Mouse (Mus musculus) myocyte (in vitro differentiated cells): ENCODE results near the gene Cep95. TPM values are rescaled to one million over a fixed set of nuclear protein-coding genes. Genes with fewer than 3 reads are reported as not detected.
A peak's percentile ranks its signal among the peaks of the same experiment; 100 is the strongest.

ENCODE experiments used
- H3K27me3 ChIP-seq: one replicate; pipeline ENCODE4 v1.6.1; 2011; ENCODE audit not compliant: control insufficient read depth, insufficient read depth, insufficient read length
- H3K36me3 ChIP-seq: one replicate; pipeline ENCODE4 v1.6.1; 2011; ENCODE audit not compliant: control insufficient read depth, insufficient read depth
- H3K4me2 ChIP-seq: one replicate; pipeline ENCODE4 v1.6.1; 2011; ENCODE audit warnings: low read depth, control low read depth
- H3K4me3 ChIP-seq: one replicate; pipeline ENCODE4 v1.5.1; 2011; ENCODE audit warnings: mild to moderate bottlenecking, control low read depth, moderate library complexity
- H3K79me2 ChIP-seq: one replicate; pipeline ENCODE4 v1.6.1; 2011; ENCODE audit not compliant: control insufficient read depth, insufficient read depth
- H3ac ChIP-seq: one replicate; pipeline ENCODE4 v1.6.1; 2011; ENCODE audit not compliant: control insufficient read depth, insufficient read length
- CEBPB ChIP-seq: IDR thresholded peaks from 2 replicates; pipeline ENCODE4 v1.6.1; 2011; ENCODE audit warnings: mild to moderate bottlenecking, moderate library complexity; ENCODE audit not compliant: poor library complexity, insufficient read depth, severe bottlenecking
- E2F4 ChIP-seq: IDR thresholded peaks from one replicate; pipeline ENCODE4 v1.6.1; 2011; ENCODE audit warnings: mild to moderate bottlenecking, control low read depth, moderate library complexity; ENCODE audit not compliant: insufficient read depth
- MAX ChIP-seq: IDR thresholded peaks from one replicate; pipeline ENCODE4 v1.6.1; 2011; ENCODE audit warnings: low read depth, mild to moderate bottlenecking, control low read depth
- MYOD1 ChIP-seq, 3 experiments: IDR thresholded peaks; one replicate each; pipeline ENCODE4 v1.6.1; 2011; ENCODE audit warnings: control low read depth in 2 of 3, low read depth in 2 of 3, mild to moderate bottlenecking in 2 of 3, moderate library complexity in 1 of 3; ENCODE audit not compliant: insufficient read length in 2 of 3, control insufficient read depth in 1 of 3
- MYOG ChIP-seq, 3 experiments: IDR thresholded peaks; one replicate each; pipeline ENCODE4 v1.6.1; 2011; ENCODE audit warnings: control low read depth in 2 of 3, low read depth in 2 of 3, mild to moderate bottlenecking in 2 of 3; ENCODE audit not compliant: insufficient read length in 2 of 3, control insufficient read depth in 1 of 3, insufficient read depth in 1 of 3
- POLR2A ChIP-seq: IDR thresholded peaks from one replicate; pipeline ENCODE4 v1.6.1; 2011; ENCODE audit warnings: low read depth, mild to moderate bottlenecking, control low read depth, moderate library complexity; ENCODE audit not compliant: insufficient read length
- POLR2AphosphoS2 ChIP-seq: IDR thresholded peaks from one replicate; pipeline ENCODE4 v1.6.1; 2011; ENCODE audit warnings: low read depth, control low read depth; ENCODE audit not compliant: insufficient read length
- REST ChIP-seq: IDR thresholded peaks from one replicate; pipeline ENCODE4 v1.6.1; 2011; ENCODE audit warnings: mild to moderate bottlenecking, control low read depth, moderate library complexity; ENCODE audit not compliant: insufficient read depth, insufficient read length
- SRF ChIP-seq: IDR thresholded peaks from one replicate; pipeline ENCODE4 v1.6.1; 2011; ENCODE audit warnings: low read depth; ENCODE audit not compliant: control insufficient read depth, insufficient read length
- TCF12 ChIP-seq: IDR thresholded peaks from one replicate; pipeline ENCODE4 v1.6.1; 2011; ENCODE audit warnings: mild to moderate bottlenecking, control low read depth; ENCODE audit not compliant: poor library complexity, insufficient read depth, severe bottlenecking
- TCF3 ChIP-seq: IDR thresholded peaks from one replicate; pipeline ENCODE4 v1.6.1; 2011; ENCODE audit warnings: low read depth, control low read depth; ENCODE audit not compliant: insufficient read length
- USF1 ChIP-seq: IDR thresholded peaks from one replicate; pipeline ENCODE4 v1.6.1; 2011; ENCODE audit warnings: low read depth, mild to moderate bottlenecking, control low read depth, moderate library complexity
- polyA plus RNA-seq: library from polyadenylated mRNA; unstranded; fragments of >200 nt; fragmentation: generic; extraction: Trizol; gene quantifications from one replicate; pipeline ENCODE4 v1.2.1, GENCODE M21; 2012; ENCODE audit warnings: missing spikeins

Gene Cep95
- polyA plus RNA-seq, 1 experiment = 3.5 TPM

- peaks cover 53% of the 10 kb centered on the region for H3K36me3 ChIP-seq
- H3ac ChIP-seq = peak overlapping the region; percentile 49
- no peaks in the 10 kb centered on the region for H3K27me3 ChIP-seq
- H3K4me2 ChIP-seq = peak overlapping the region; percentile 76
- peak overlapping the region; percentile 92 for H3K4me3 ChIP-seq
- peaks cover 78% of the 10 kb centered on the region for H3K79me2 ChIP-seq
- peak; percentile 66 for TF ChIP-seq CEBPB
- TF ChIP-seq POLR2AphosphoS2 = peak; percentile 27
- no peak for TF ChIP-seq MAX
- peak; percentile 54 for TF ChIP-seq POLR2A
These were observed 1.7 kb upstream of the Cep95 start for GRCm38 (mm10) chr11:106787131-106788025.

- TF ChIP-seq TCF3 = no peak
- peak; percentile 99 for TF ChIP-seq POLR2AphosphoS2
- no peak for TF ChIP-seq SRF
- peak; percentile 41 for TF ChIP-seq E2F4
- peak; percentile 63 for TF ChIP-seq REST
- TF ChIP-seq MYOG (IDR thresholded peaks at IDR 0.05; ENCODE audit: control insufficient read depth in 1 of 3, insufficient read depth in 1 of 3, insufficient read length in 2 of 3, low read depth in 2 of 3) = peak in 1 of 3 experiments; percentile 31
- TF ChIP-seq TCF12 = no peak
- TF ChIP-seq MYOD1 (IDR thresholded peaks at IDR 0.05; ENCODE audit: control insufficient read depth in 1 of 3, insufficient read length in 2 of 3, low read depth in 2 of 3) = peak in 1 of 3 experiments; percentile 7
- TF ChIP-seq POLR2A = peak; percentile 96
- Histone ChIP-seq H3ac (peak overlapping the region; percentile 49), H3K27me3 (no peaks in the 10 kb centered on the region), H3K4me3 (peak overlapping the region; percentile 92), H3K79me2 (peaks cover 73% of the 10 kb centered on the region), H3K36me3 (peaks cover 53% of the 10 kb centered on the region), H3K4me2 (no peak overlapping the region)
These were observed 852 bp upstream of the Cep95 start for GRCm38 (mm10) chr11:106788026-106788774.

- H3K36me3 ChIP-seq = peaks cover 43% of the 10 kb centered on the region
These were observed 597 bp downstream of the Cep95 start for GRCm38 (mm10) chr11:106789649-106790048.

GRCm38 (mm10) chr11:106793846-106794245 lies 4.8 kb downstream of the Cep95 start:
- H3K36me3 ChIP-seq = peaks cover 50% of the 10 kb centered on the region
- no peak overlapping the region for H3K4me3 ChIP-seq
- H3K4me2 ChIP-seq = no peak overlapping the region
- no peaks in the 10 kb centered on the region for H3K27me3 ChIP-seq
- TF ChIP-seq POLR2A (no peak), POLR2AphosphoS2 (no peak), SRF (no peak), MYOD1 (IDR thresholded peaks at IDR 0.05; ENCODE audit: control insufficient read depth in 1 of 3, insufficient read length in 2 of 3, low read depth in 2 of 3) (no peak), USF1 (no peak), E2F4 (no peak), CEBPB (no peak)
- peaks cover 23% of the 10 kb centered on the region for H3K79me2 ChIP-seq
- no peak overlapping the region for H3ac ChIP-seq

More at GRCm38 (mm10) chr11:106789649-106790048, 597 bp downstream of the Cep95 start:
- H3K4me2 ChIP-seq = peak overlapping the region; percentile 72
- peaks cover 60% of the 10 kb centered on the region for H3K79me2 ChIP-seq
- H3ac ChIP-seq = peak overlapping the region; percentile 49
- H3K27me3 ChIP-seq = no peaks in the 10 kb centered on the region
- TF ChIP-seq MYOG (IDR thresholded peaks at IDR 0.05; ENCODE audit: control insufficient read depth in 1 of 3, insufficient read depth in 1 of 3, insufficient read length in 2 of 3, low read depth in 2 of 3) (no peak), REST (no peak), E2F4 (no peak), MAX (no peak), USF1 (no peak), TCF12 (no peak), SRF (no peak), POLR2A (no peak), CEBPB (no peak), TCF3 (no peak), POLR2AphosphoS2 (no peak), MYOD1 (IDR thresholded peaks at IDR 0.05; ENCODE audit: control insufficient read depth in 1 of 3, insufficient read length in 2 of 3, low read depth in 2 of 3) (no peak)
- peak overlapping the region; percentile 92 for H3K4me3 ChIP-seq
